Mouse (Mus musculus): ENCODE results near the gene Guca1a.
A peak's percentile ranks its signal among the peaks of the same experiment; 100 is the strongest.

Gene Guca1a

GRCm38 (mm10) chr17:47409897-47410861 lies 9.8 kb upstream of the Guca1a start:
- peak in 1 of 2 experiments; percentile 8 for DNase-seq

DNA sequence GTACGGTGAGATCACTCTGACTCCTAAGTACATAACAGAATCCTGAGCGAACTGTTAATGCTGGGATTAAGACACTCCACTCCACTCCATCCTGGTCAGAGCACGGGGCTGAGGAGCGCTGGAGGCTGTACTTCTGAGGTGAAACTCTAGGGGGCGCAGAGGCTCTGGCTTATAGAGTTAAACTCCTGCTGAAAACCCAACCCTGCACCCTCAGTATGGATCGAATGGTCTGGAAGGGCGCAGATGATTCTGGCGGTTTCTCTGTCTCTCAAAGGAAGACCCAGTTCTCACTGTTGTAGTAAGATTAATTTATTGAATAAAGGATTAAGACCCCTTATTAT lies 8.1 kb upstream of the Guca1a start:
- DNase-seq = peak; percentile 61 to 86

DNA sequence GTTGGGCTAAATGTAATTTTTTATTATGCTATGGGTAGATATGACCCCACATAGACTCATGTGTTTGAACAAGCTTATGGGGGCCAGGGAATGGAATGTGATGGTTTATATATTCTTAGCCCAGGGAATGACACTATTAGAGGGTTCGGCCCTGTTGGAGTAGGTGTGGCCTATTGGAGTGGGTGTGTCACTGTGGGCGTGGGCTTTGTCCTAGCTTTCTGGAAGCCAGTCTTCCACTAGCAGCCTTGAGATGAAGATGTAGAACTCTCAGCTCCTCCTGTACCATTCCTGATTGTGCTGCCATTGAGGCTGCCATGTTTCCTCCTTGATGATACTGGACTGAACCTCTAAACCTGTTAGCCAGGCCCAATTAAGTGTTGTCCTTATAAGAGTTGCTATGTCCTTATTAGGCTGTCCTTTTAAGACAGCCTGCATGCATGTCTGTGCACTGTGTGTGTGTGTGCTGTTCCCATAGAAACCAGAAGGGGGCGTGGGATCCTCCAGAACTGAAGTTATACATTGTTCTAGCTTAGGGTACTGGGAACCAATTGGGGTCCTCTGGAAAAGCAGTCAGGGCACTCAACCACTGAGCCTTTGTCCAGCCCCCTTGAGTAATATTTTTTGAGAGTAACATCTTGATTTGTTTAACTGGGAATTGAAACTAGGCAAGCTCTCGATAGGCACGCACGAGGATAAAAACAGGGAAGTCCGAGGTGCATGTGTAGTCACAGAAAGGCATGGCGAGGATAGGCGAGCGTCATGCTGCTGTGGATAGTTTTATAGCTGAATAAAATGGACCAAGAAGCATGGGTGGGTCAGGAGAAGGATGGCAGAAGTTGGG lies 7.6 kb upstream of the Guca1a start:
- no peak for DNase-seq

- DNase-seq = no peak
Observed at GRCm38 (mm10) chr17:47399091-47399490, 1.3 kb downstream of the Guca1a start.

DNA sequence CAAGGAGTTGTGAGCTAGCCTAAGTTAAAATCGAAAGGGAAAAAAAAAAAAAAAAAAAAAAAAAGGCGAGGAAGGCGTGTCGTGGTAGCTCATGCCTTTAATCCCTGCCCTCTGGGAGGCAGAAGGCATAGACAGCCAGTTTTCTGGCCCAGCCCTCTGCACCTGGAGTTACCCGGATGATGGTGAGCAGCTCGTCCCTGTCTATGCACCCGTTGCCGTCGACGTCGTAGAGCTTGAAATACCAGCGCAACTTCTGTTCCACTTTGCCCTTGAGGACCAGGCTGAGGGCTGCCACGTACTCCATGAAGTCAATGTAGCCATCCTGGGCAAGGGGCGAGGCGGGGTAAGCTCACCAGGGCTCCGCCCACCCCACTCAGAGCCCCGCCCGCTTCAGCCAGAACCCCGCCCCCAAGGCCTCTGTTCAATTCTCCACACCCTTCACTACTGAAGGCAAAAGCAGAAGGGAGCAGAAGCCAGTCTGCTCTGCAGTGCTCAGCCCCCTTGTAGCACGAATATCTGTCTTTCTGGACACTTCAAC lies 4.9 kb downstream of the Guca1a start:
- peak; percentile 49 to 75 for DNase-seq

DNA sequence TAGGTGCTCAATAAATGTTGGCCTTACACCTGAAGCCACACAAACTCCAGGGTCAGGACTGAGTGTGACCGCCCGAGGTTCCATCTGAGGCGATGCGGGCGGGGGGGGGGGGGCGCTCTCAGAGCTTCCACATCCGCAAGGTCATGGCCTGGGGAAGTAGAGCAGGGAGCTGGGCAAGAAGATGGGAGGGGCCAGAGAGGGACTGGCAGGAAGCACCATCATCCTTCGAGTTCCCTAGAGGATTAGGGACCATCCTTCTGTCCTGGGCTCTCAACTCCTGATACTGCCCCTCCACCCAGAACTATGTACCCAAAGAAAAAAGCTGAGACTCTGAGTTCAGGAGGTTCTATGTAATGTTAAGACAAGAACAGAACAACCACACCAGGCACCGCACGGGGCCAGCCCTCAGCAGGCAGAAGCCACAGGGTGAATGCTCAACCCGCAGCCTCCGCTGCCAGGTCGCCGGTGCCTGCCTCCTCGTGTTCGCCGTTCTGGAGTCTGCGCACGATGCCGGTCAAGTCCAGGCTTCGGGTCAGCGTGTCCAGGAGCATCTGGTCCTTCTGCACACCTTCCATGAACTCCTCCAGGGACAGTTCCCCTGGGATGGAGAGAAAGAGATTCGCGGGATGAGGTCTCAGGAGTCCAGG lies 6.0 kb downstream of the Guca1a start:
- DNase-seq = peak; percentile 41 to 69

- peak; percentile 60 to 82 for DNase-seq
Observed at GRCm38 (mm10) chr17:47386649-47387048, 13.7 kb downstream of the Guca1a start.

GRCm38 (mm10) chr17:47385145-47385544 lies 15.2 kb downstream of the Guca1a start, which contains the start of gene Guca1b:
Gene Guca1b, plus strand, starts transcription at chr17:47385393.
- no peak for DNase-seq

- no peak for DNase-seq
Observed at GRCm38 (mm10) chr17:47384064-47384463, 16.3 kb downstream of the Guca1a start.

DNA sequence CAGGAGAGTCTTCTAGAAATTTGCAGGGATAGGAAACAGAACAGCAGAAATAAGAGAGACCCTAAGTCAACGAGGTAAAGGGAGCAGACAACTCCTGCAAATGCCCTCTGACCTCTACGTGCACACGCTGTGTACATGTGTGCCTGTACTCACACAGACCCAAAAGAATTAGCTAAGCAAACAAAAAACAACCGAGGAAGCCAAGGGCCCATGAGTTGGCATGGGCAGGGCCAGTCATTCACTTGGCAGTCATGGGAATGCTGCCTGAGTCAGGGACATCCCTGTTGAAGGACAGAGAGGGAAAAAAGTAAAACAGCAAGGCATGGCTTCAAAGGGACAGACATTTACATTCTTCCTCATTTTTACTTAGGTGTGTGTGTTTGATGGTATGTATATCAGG lies 17.1 kb downstream of the Guca1a start:
- no peak for DNase-seq

DNA sequence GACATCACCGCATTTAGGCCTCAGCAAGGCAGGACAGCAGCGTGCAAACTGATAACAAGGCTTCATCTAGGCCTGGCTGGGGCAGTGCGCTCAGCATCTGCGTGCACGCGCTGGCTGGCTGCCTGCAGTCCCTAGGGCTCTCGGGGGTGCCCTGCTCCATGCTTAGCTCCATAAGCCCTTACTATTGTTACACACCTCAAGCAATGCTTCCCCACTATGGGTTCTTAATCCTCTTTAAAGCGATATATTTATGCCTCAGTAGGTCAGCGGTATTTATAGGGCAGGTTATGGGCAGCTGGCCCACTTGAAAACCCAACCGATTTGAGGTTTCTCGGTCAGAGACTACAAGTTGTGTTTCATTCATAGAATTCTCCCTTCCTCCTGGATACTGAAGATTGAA lies 18.5 kb downstream of the Guca1a start:
- DNase-seq = no peak

DNA sequence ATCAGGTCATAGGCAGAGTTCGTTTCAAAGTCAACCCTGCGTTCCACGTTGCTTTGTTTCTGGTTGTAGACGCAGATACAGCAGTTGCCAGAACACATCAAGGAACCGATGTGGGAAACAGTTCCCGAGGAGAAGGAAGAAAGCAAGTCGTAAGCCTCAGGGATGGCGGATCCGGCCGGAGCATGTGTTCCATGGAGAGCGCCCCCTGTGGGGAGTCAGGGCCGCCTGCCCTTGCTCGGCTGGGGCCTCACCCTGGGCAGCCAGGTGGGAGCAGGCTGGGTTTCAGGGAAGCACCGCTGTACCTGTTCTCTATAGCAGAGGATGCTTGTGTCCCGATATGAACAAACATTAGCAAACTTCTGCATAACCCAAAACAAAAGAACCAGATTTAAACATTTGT lies 22.3 kb downstream of the Guca1a start:
- DNase-seq = peak in 1 of 2 experiments; percentile 21

GRCm38 (mm10) chr17:47376779-47377280 lies 23.6 kb downstream of the Guca1a start:
- no peak for DNase-seq

DNA sequence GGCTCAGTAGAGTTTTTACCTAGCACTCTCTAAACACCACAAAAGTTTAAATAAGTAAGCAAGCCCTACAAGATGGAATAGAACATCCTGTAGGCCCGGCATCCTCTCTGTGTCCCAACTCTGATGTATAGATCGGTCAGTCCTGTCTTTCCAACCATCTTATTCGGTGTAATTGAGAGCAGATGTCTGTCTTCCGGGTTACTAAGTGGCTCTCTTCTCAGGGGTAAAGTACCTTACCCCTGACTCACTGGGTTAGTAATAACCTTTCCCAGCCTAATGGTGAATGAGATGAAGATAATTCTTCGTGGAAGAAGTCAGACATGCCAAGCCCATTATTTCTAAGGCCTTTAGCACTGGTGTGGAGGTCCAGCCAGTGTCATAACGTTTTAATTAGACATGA lies 26.4 kb downstream of the Guca1a start:
- DNase-seq = no peak

GRCm38 (mm10) chr17:47371451-47371850 lies 28.9 kb downstream of the Guca1a start:
- DNase-seq = peak; percentile 80 to 85

GRCm38 (mm10) chr17:47369087-47369443 lies 31.3 kb downstream of the Guca1a start:
- DNase-seq = peak in 1 of 2 experiments; percentile 20

DNA sequence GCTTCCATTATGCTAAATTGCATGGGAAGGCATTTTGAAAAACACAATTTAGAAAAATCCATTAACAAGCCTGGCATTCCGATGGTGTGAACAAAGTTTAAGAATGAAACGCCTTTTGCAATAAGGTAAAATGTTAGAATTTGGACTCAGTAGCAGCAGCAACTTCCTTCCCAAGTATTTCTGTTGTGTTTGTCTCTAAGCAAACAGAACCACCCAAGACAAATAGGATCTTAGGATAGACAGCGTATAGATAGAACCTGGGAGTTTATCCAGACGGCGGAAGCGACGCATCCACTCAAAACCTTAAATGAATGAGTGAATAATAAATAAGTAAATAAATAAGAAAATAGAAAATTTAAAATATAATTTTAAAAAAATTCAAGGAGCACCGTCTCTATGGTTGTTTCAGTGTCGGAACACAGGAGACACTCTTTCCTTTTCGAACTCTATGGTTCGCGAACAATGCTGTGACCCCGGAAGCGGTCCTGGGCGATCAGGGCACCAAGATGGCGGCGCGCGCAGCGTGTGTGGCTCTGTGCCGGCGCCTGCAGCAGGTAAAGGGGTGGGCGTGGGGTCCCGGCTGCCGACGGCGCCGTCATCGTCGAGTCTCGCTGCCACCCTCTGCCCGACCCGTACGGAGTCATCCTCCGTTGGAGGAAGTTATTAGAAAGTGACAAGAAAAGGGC lies 31.8 kb downstream of the Guca1a start, which contains the start of gene Mrps10:
Gene Mrps10 (plus strand): TSS at position 487 of the 686 bp plus-strand sequence.
- DNase-seq = peak; percentile 92 to 93

GRCm38 (mm10) chr17:47361343-47361742 lies 39.0 kb downstream of the Guca1a start:
- DNase-seq = peak; percentile 16

DNA sequence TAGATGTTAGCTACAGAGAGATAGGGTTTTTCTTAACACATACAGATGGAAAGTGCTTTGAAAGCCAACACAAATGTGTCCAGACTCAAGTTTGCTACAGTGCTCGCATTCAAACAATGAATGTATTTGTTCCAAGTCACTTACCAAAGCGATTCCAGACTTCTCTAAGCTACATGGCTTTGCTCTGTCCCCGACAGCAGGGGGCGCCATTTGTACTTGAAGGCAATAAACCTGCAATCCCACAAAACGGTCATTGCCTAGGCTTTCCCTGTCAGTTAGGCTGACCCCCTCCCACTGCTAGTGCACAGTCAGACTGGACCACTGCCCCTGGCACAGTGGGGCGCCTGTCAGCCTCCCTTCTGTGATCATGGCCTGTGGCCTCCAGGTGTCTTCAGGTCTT lies 40.4 kb downstream of the Guca1a start:
- DNase-seq = peak; percentile 47 to 85

GRCm38 (mm10) chr17:47349721-47350319 lies 50.6 kb downstream of the Guca1a start:
- no peak for DNase-seq
